Mouse (Mus musculus): ENCODE measurements around the gene Urb1.

The Urb1 gene

GRCm38 (mm10) chr16:90766919-90767454 is 43.2 kb downstream of the Urb1 start:
- DNase-seq (ENCODE audit: low read depth), result no peak

GRCm38 (mm10) chr16:90765195-90765877 is 44.9 kb downstream of the Urb1 start:
- DNase-seq (ENCODE audit: low read depth), result no peak

- DNase-seq (ENCODE audit: low read depth), result no peak
These were observed 49.7 kb downstream of the Urb1 start for GRCm38 (mm10) chr16:90760515-90760914.

- DNase-seq (ENCODE audit: low read depth), result no peak
These were observed 50.9 kb downstream of the Urb1 start for GRCm38 (mm10) chr16:90759335-90759734.

- DNase-seq (ENCODE audit: low read depth), result no peak
These were observed 56.7 kb downstream of the Urb1 start for GRCm38 (mm10) chr16:90753386-90753941.

- no peak for DNase-seq (ENCODE audit: low read depth)
These were observed 62.0 kb downstream of the Urb1 start for GRCm38 (mm10) chr16:90748169-90748568.

- no peak for DNase-seq (ENCODE audit: low read depth)
These were observed 63.1 kb downstream of the Urb1 start for GRCm38 (mm10) chr16:90747143-90747542.

- no peak for DNase-seq (ENCODE audit: low read depth)
These were observed 71.9 kb downstream of the Urb1 start, which contains the start of gene Mrap for GRCm38 (mm10) chr16:90738092-90738956. Gene Mrap (plus strand): TSS chr16:90738207.

GRCm38 (mm10) chr16:90736672-90737270 is 73.4 kb downstream of the Urb1 start:
- no peak for DNase-seq (ENCODE audit: low read depth)

- DNase-seq (ENCODE audit: low read depth), result no peak
These were observed 74.6 kb downstream of the Urb1 start for GRCm38 (mm10) chr16:90735611-90736010.

- peak; percentile 89 for DNase-seq (ENCODE audit: low read depth)
These were observed 82.7 kb downstream of the Urb1 start, which contains the start of gene Mis18a for GRCm38 (mm10) chr16:90727233-90728115. Gene Mis18a (minus strand): TSS chr16:90727404.

- DNase-seq (ENCODE audit: low read depth), result no peak
These were observed 83.5 kb downstream of the Urb1 start for GRCm38 (mm10) chr16:90726600-90727227.

GRCm38 (mm10) chr16:90724051-90724450 is 86.2 kb downstream of the Urb1 start:
- no peak for DNase-seq (ENCODE audit: low read depth)

GRCm38 (mm10) chr16:90710313-90710712 is 99.9 kb downstream of the Urb1 start:
- no peak for DNase-seq (ENCODE audit: low read depth)

- no peak for DNase-seq (ENCODE audit: low read depth)
These were observed 100.4 kb downstream of the Urb1 start for GRCm38 (mm10) chr16:90709711-90710289.

- no peak for DNase-seq (ENCODE audit: low read depth)
These were observed 103.9 kb downstream of the Urb1 start for GRCm38 (mm10) chr16:90706279-90706678.

GRCm38 (mm10) chr16:90704161-90704825 is 105.9 kb downstream of the Urb1 start:
- DNase-seq (ENCODE audit: low read depth), result no peak

- DNase-seq (ENCODE audit: low read depth), result no peak
These were observed 106.6 kb downstream of the Urb1 start for GRCm38 (mm10) chr16:90703646-90704045.

GRCm38 (mm10) chr16:90701541-90701940 is 108.7 kb downstream of the Urb1 start:
- no peak for DNase-seq (ENCODE audit: low read depth)
